Mouse (Mus musculus) forebrain, embryonic 11.5 days (tissue): ENCODE measurements around the gene Rab37. TPM values are rescaled to one million over a fixed set of nuclear protein-coding genes. Genes with fewer than 3 reads are reported as not detected.

Experiments used
- ATAC-seq: fragments of 200-750 bp; cut with Nextera tagmentation; replicated peaks from 2 replicates; pipeline ENCODE4 v1.8.0; 2017; ENCODE audit warnings: moderate TSS enrichment; ENCODE audit not compliant: low FRiP score
- DNase-seq: peaks from one replicate; pipeline ENCODE4 v3.0.0-alpha.2; 2017; ENCODE audit warnings: low spot score
- H3K27ac ChIP-seq: fragments of 300-500 bp; sonication (generic); 2 replicates; pipeline ENCODE4 v1.5.1; 2014; ENCODE audit warnings: low read depth, low read length
- H3K27me3 ChIP-seq: fragments of 300-500 bp; sonication (generic); 2 replicates; pipeline ENCODE4 v1.6.1; 2014; ENCODE audit warnings: mild to moderate bottlenecking, low read length, mixed read lengths; ENCODE audit not compliant: control insufficient read depth, insufficient read depth
- H3K36me3 ChIP-seq: fragments of 300-500 bp; sonication (generic); 2 replicates; pipeline ENCODE4 v1.6.1; 2014; ENCODE audit warnings: mild to moderate bottlenecking, low read length, moderate library complexity, mixed read lengths; ENCODE audit not compliant: control insufficient read depth, insufficient read depth
- H3K4me1 ChIP-seq: fragments of 300-500 bp; sonication (generic); replicated peaks from 2 replicates; pipeline ENCODE4 v1.6.1; 2014; ENCODE audit warnings: low read length, mixed read lengths; ENCODE audit not compliant: control insufficient read depth, insufficient read depth
- H3K4me2 ChIP-seq: fragments of 300-500 bp; sonication (generic); 2 replicates; pipeline ENCODE4 v1.6.1; 2014; ENCODE audit warnings: low read depth, mild to moderate bottlenecking, low read length, moderate library complexity, mixed read lengths; ENCODE audit not compliant: severe bottlenecking
- H3K4me3 ChIP-seq: fragments of 300-500 bp; sonication (generic); 2 replicates; pipeline ENCODE4 v1.5.1; 2014; ENCODE audit warnings: low read depth, low read length
- H3K9ac ChIP-seq: fragments of 300-500 bp; sonication (generic); 2 replicates; pipeline ENCODE4 v1.6.1; 2014; ENCODE audit warnings: low read length
- H3K9me3 ChIP-seq: fragments of 300-500 bp; sonication (generic); 2 replicates; pipeline ENCODE4 v1.6.1; 2016; ENCODE audit warnings: low read length, mixed read lengths; ENCODE audit not compliant: control insufficient read depth
- WGBS: fragments of 180-500 bp; shearing (Covaris S2); extraction: QIAGEN DNeasy Blood & Tissue Kit; methylation state at CpG from one replicate; pipeline ENCODE4 v1.1.7; 2014; 5-methylcytosine and 5-hydroxymethylcytosine counted together
- polyA plus RNA-seq: library from polyadenylated mRNA; unstranded; fragments of >200 nt; fragmentation: Nextera tagmentation; extraction: Ambion mirVana; gene quantifications from 2 replicates; pipeline ENCODE4 v1.2.1, GENCODE M21; 2014

The Rab37 gene
- polyA plus RNA-seq, 1 experiment from 2014 or later, result 0.98 TPM

DNA sequence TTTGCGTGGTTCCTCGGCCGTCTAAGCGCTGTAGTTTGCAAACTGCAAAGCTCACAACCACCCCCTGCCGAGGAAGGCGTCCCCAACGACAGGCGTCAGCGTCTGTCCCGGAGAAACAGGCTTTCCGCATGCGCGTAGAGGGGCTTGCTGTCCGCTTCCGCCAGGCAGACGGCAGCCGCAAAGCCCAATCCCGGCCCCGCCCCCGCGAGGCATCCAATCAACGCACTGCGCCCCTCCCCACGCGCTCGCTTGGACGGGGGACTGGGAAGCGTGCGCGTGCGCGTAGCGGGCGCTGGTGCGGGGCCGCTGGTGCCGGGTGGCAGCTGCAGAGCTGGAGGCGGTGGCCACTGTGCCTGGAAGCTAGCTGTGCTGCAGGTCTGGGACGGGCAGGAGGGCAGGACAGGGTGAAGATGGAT, 96.0 kb downstream of the Rab37 start, which contains the start of gene Tmem104:
Gene Tmem104 (plus strand): TSS at position 264 of the 416 bp plus-strand sequence.
- peak; percentile 94 for ATAC-seq
- 1% methylated on average over 39 of the region's 39 CpGs for WGBS
- H3K4me1 ChIP-seq, result peaks cover 4% of the 10 kb centered on the region; the same call in 1 of the 2 replicates

DNA sequence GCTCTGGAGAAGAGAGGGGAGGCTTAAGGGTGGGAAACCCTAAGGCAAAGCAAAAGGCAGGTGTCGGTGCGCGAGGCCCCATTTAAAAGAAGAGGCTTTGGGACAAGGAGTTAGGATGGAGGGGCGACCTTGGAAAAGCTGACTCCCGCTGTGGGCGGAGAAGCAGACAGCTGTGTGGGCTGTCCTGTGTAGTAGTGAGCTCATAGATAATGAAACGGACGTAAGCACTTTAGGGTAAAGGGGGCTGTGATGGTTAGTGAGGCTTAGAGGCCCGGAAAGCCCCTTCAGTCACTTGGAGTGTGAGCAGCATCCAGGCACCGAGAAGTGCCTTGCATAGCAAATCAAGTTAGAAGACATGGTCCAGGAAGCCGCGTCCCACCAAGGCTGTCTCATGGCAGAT, 96.5 kb downstream of the Rab37 start, which contains the start of gene Nat9:
Gene Nat9 (minus strand): TSS at position 167 of the 400 bp plus-strand sequence.
- Histone ChIP-seq H3K4me1 (peaks cover 4% of the 10 kb centered on the region; the same call in 1 of the 2 replicates), H3K4me2 (peak within 1 kb of the TSS; percentile 74), H3K9ac (peak within 1 kb of the TSS; percentile 57), H3K4me3 (peak within 1 kb of the TSS; percentile 42), H3K9me3 (no peaks in the 10 kb centered on the region), H3K36me3 (no peaks in the 10 kb centered on the region), H3K27ac (peak within 1 kb of the TSS; percentile 46; the same call in 1 of the 2 replicates), H3K27me3 (no peaks in the 10 kb centered on the region)
- 15% methylated on average over 12 of the region's 12 CpGs for WGBS
- peak; percentile 60 for DNase-seq
- ATAC-seq, result no peak

More for the DNA sequence above, 96.0 kb downstream of the Rab37 start, which contains the start of gene Tmem104:
- peak within 1 kb of the TSS; percentile 57 for H3K9ac ChIP-seq
- no peaks in the 10 kb centered on the region for H3K36me3 ChIP-seq
- H3K27ac ChIP-seq, result peak within 1 kb of the TSS; percentile 46; the same call in 1 of the 2 replicates
- H3K4me3 ChIP-seq, result peak within 1 kb of the TSS; percentile 42
- no peaks in the 10 kb centered on the region for H3K9me3 ChIP-seq
- peak; percentile 100 for DNase-seq
- H3K4me2 ChIP-seq, result peak within 1 kb of the TSS; percentile 74
- H3K27me3 ChIP-seq, result no peaks in the 10 kb centered on the region

DNA sequence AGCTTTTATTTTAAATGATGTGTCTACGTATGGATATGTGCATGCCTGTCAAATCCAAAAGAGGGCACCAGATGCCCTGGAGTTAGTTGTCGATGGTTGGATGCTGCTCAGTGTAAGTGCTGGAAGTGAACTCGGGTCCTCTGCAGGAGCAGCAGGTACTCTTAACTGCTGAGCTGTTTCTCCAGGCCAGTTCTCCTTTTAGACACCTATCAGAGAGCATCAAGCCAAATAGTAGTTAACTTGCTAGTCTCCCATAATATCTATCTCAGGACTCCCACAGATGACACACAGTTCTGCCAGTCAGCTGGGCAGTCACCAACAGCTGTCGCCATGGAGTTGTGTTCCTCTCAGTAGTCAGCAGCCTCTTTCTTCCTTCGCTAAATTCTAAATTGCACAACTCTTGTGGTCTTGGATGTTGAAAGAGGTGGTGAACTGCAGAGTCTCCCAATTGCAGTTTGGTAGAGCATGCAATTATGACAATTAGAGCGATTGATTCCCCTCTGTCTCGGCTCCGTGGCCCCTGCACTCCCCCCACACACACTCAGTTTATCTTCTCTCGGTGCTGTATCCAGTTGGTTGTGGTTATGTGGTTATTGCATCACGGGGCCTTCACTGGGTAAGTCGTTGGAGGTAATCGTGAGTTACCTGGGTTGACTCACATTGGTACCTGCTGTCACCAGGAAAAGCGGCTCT, 97.5 kb downstream of the Rab37 start:
- WGBS, result 87% methylated on average over 13 of the region's 13 CpGs
- no peak overlapping the region for H3K4me2 ChIP-seq

DNA sequence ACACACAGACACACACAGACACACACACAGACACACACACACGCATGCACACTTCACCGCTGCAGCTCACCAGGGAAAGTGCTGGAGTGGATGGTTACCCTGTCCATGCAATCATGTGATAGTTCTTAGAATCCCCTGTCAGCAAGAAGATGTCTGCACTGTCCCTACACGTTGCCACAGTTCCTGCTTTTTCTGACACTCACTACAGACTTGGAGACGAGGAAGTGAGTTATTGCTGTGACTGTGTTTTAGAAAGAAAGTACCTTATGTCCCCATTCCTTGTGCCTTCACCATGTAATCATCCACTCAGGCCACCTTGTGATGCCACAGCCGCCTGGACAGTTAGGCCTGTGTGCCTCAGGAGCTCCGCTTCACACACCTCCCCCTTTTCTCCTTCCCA, 98.1 kb downstream of the Rab37 start:
- WGBS, result 89% methylated on average over 6 of the region's 6 CpGs
- DNase-seq (no peak), ATAC-seq (no peak)
- Histone ChIP-seq H3K4me1 (peaks cover 4% of the 10 kb centered on the region; the same call in 1 of the 2 replicates), H3K4me3 (no peak overlapping the region), H3K9ac (no peak overlapping the region), H3K27me3 (no peaks in the 10 kb centered on the region), H3K4me2 (no peak overlapping the region), H3K9me3 (no peaks in the 10 kb centered on the region), H3K27ac (no peak overlapping the region), H3K36me3 (no peaks in the 10 kb centered on the region)

More for the DNA sequence above, 97.5 kb downstream of the Rab37 start:
- Histone ChIP-seq H3K4me1 (peaks cover 4% of the 10 kb centered on the region; the same call in 1 of the 2 replicates), H3K9me3 (no peaks in the 10 kb centered on the region), H3K27me3 (no peaks in the 10 kb centered on the region), H3K9ac (no peak overlapping the region), H3K27ac (no peak overlapping the region), H3K4me3 (no peak overlapping the region), H3K36me3 (no peaks in the 10 kb centered on the region)
- no peak for ATAC-seq
- no peak for DNase-seq

DNA sequence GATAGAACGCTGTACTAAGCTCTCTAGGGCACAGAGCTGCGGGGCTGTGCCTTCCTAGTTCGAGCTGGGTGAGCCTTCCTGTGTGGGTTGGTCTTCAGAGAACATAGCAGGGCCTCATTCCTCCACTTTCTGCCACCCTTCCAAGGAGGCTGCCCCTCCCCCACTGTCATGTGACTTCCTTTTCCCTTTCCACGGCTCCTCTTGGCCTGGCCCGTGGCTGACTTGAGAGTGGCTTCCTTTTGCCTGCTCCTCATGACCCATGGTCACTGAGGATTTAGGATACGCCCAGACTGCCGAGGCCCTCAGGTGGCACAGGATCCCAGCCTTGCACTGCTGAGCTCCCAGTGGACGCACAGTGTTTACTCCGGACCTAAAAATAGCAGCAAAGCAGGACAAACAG, 100.9 kb downstream of the Rab37 start:
- WGBS, result 78% methylated on average over 9 of the region's 9 CpGs
- Histone ChIP-seq H3K9me3 (no peaks in the 10 kb centered on the region), H3K27ac (no peak overlapping the region), H3K36me3 (no peaks in the 10 kb centered on the region), H3K9ac (no peak overlapping the region), H3K4me1 (0 out of 2 replicates have a peak, but pooled peaks cover 4% of the 10 kb centered on the region), H3K27me3 (no peaks in the 10 kb centered on the region), H3K4me3 (no peak overlapping the region), H3K4me2 (no peak overlapping the region)
- DNase-seq (no peak), ATAC-seq (no peak)

DNA sequence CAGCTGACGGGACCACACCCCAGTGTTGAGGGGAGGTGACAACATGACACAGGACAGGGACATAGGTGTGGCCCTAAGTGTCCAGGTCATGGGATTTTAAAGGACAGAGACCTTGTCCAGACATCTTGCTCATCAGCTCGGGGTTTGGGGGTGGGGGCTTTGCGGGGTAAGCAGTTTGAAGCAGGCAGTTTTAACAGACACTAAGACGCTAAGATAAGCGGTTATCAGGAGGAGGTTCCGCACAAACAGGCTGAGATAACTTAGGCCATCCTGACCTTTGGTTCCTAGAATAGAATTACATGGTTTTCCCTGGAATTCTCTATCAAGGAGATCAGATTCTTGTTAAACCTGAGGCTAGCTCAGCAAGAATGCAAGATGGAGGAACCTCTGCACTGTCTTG, 103.5 kb downstream of the Rab37 start:
- H3K9ac ChIP-seq, result no peak overlapping the region
- H3K4me3 ChIP-seq, result no peak overlapping the region
- no peak overlapping the region for H3K27ac ChIP-seq
- H3K9me3 ChIP-seq, result no peaks in the 10 kb centered on the region
- H3K4me1 ChIP-seq, result no peaks in the 10 kb centered on the region
- 86% methylated on average over 6 of the region's 6 CpGs for WGBS
- DNase-seq (no peak), ATAC-seq (no peak)
- H3K36me3 ChIP-seq, result no peaks in the 10 kb centered on the region
- no peaks in the 10 kb centered on the region for H3K27me3 ChIP-seq
- no peak overlapping the region for H3K4me2 ChIP-seq

DNA sequence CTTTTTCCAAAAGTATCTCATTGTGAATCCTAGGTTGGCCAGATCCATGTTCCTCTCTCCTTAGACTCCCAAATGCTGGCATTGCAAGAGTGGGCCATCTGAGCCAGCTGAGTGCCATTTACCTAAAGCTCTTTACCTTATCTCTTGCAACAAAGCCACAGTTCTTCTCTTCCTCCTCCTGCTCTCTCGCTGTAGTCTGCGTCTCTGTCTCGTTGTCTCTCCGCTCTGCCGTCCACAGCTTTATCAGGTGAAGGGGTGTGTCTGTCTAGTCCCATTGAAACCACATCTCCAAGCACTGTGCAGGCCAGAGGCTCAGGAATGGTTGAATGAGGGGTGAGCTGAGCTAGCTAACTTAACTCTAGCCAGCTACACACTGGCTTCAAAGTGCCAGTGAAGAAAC, 104.7 kb downstream of the Rab37 start:
- H3K4me3 ChIP-seq, result no peak overlapping the region
- no peak for ATAC-seq
- H3K27ac ChIP-seq, result no peak overlapping the region
- 92% methylated on average over 5 of the region's 5 CpGs for WGBS
- H3K36me3 ChIP-seq, result no peaks in the 10 kb centered on the region
- no peaks in the 10 kb centered on the region for H3K4me1 ChIP-seq
- H3K9ac ChIP-seq, result no peak overlapping the region
- no peak for DNase-seq
- no peak overlapping the region for H3K4me2 ChIP-seq
- no peaks in the 10 kb centered on the region for H3K27me3 ChIP-seq
- no peaks in the 10 kb centered on the region for H3K9me3 ChIP-seq

DNA sequence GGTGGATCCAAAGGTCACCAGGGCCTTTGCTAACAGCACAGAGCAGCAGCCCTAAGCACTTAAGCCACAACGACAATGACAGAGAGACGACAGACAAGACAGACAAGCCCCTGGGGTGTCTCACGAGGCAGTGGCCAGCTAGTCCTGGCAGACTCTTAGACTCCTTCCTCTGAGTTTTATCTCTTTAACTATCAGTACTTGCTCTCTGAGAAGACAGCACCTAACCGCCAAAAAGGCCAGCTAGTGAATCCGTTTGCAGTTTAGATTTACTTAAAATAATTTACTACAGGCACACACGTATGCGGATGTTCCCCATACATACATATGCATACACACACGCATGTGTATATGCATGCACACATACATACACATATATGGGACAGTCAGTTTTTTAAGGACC, 106.3 kb downstream of the Rab37 start:
- ATAC-seq, result no peak
- Histone ChIP-seq H3K9me3 (no peaks in the 10 kb centered on the region), H3K27ac (no peak overlapping the region), H3K36me3 (no peaks in the 10 kb centered on the region), H3K4me3 (no peak overlapping the region), H3K4me1 (no peaks in the 10 kb centered on the region), H3K9ac (no peak overlapping the region), H3K27me3 (no peaks in the 10 kb centered on the region), H3K4me2 (no peak overlapping the region)
- WGBS, result 84% methylated on average over 8 of the region's 8 CpGs
- no peak for DNase-seq
